Mouse (Mus musculus) erythroid progenitor cell, adult 5-6 weeks (primary cell): ENCODE measurements around the gene Msi1. TPM values are rescaled to one million over a fixed set of nuclear protein-coding genes. Genes with fewer than 3 reads are reported as not detected.

Source experiments
- total RNA-seq, 2 experiments: library from RNA; stranded (forward) in 1 of 2; stranded (reverse) in 1 of 2; fragments of 150-400 nt in 1 of 2; fragments of 186-747, 209-891 nt in 1 of 2; gene quantifications; 2 replicates each; pipeline versions ENCODE4 v1.2.3 to v1.2.4; 2015 to 2017; ENCODE audit warnings: low replicate concordance in 2 of 2

The Msi1 gene
- total RNA-seq, 2 experiments from 2014 or later, result not detected

Other genes with a start within 250 kb of the Msi1 start
- not detected in 2 replicates for gene Cabp1, start 235.2 kb upstream of the Msi1 start, total RNA-seq (2015; ENCODE audit: low replicate concordance)
- not detected in 2 replicates for gene Cabp1, start 235.2 kb upstream of the Msi1 start, total RNA-seq (2017; ENCODE audit: low replicate concordance)
- gene Pop5, start 193.8 kb upstream of the Msi1 start, total RNA-seq (2015; ENCODE audit: low replicate concordance), result 45.8 and 70.0 TPM in 2 replicates
- 29.8 and 33.7 TPM in 2 replicates for gene Pop5, start 193.8 kb upstream of the Msi1 start, total RNA-seq (2017; ENCODE audit: low replicate concordance)
- 170 and 198 TPM in 2 replicates for gene Rnf10, start 156.7 kb upstream of the Msi1 start, total RNA-seq (2015; ENCODE audit: low replicate concordance)
- 378 and 474 TPM in 2 replicates for gene Rnf10, start 156.7 kb upstream of the Msi1 start, total RNA-seq (2017; ENCODE audit: low replicate concordance)
- 7.2 and 8.4 TPM in 2 replicates for gene Coq5, start 149.9 kb upstream of the Msi1 start, total RNA-seq (2015; ENCODE audit: low replicate concordance)
- 12.8 and 15.9 TPM in 2 replicates for gene Coq5, start 149.9 kb upstream of the Msi1 start, total RNA-seq (2017; ENCODE audit: low replicate concordance)
- 310 and 338 TPM in 2 replicates for gene Dynll1, start 128.6 kb upstream of the Msi1 start, total RNA-seq (2015; ENCODE audit: low replicate concordance)
- 98.2 and 201 TPM in 2 replicates for gene Dynll1, start 128.6 kb upstream of the Msi1 start, total RNA-seq (2017; ENCODE audit: low replicate concordance)
- 26.8 and 36.4 TPM in 2 replicates for gene Srsf9, start 102.4 kb upstream of the Msi1 start, total RNA-seq (2015; ENCODE audit: low replicate concordance)
- gene Srsf9, start 102.4 kb upstream of the Msi1 start, total RNA-seq (2017; ENCODE audit: low replicate concordance), result 45.7 and 86.4 TPM in 2 replicates
- gene Gatc, start 88.4 kb upstream of the Msi1 start, total RNA-seq (2015; ENCODE audit: low replicate concordance), result 25.6 and 32.3 TPM in 2 replicates
- gene Gatc, start 88.4 kb upstream of the Msi1 start, total RNA-seq (2017; ENCODE audit: low replicate concordance), result 6.4 and 10.9 TPM in 2 replicates
- 19.3 and 19.8 TPM in 2 replicates for gene Triap1, start 88.4 kb upstream of the Msi1 start, total RNA-seq (2015; ENCODE audit: low replicate concordance)
- 3.2 and 8.5 TPM in 2 replicates for gene Triap1, start 88.4 kb upstream of the Msi1 start, total RNA-seq (2017; ENCODE audit: low replicate concordance)
- gene Cox6a1, start 80.6 kb upstream of the Msi1 start, total RNA-seq (2015; ENCODE audit: low replicate concordance), result 265 and 340 TPM in 2 replicates
- 55.4 and 95.0 TPM in 2 replicates for gene Cox6a1, start 80.6 kb upstream of the Msi1 start, total RNA-seq (2017; ENCODE audit: low replicate concordance)
- gene Pla2g1b, start 36.7 kb downstream of the Msi1 start, total RNA-seq (2015; ENCODE audit: low replicate concordance), result not detected in 2 replicates
- not detected in 2 replicates for gene Pla2g1b, start 36.7 kb downstream of the Msi1 start, total RNA-seq (2017; ENCODE audit: low replicate concordance)
- 1.8 TPM in 1 of 2 replicates, not detected in the other for gene Sirt4, start 55.1 kb downstream of the Msi1 start, total RNA-seq (2015; ENCODE audit: low replicate concordance)
- 3.3 TPM in 1 of 2 replicates, not detected in the other for gene Sirt4, start 55.1 kb downstream of the Msi1 start, total RNA-seq (2017; ENCODE audit: low replicate concordance)
- gene Pxn, start 77.1 kb downstream of the Msi1 start, total RNA-seq (2015; ENCODE audit: low replicate concordance), result 18.9 and 24.5 TPM in 2 replicates
- gene Pxn, start 77.1 kb downstream of the Msi1 start, total RNA-seq (2017; ENCODE audit: low replicate concordance), result 11.1 and 21.2 TPM in 2 replicates
- gene Rplp0, start 129.9 kb downstream of the Msi1 start, total RNA-seq (2015; ENCODE audit: low replicate concordance), result 1,000 and 1,025 TPM in 2 replicates
- 380 and 735 TPM in 2 replicates for gene Rplp0, start 129.9 kb downstream of the Msi1 start, total RNA-seq (2017; ENCODE audit: low replicate concordance)
- gene Gcn1l1, start 135.7 kb downstream of the Msi1 start, total RNA-seq (2015; ENCODE audit: low replicate concordance), result 9.4 and 17.6 TPM in 2 replicates
- gene Gcn1l1, start 135.7 kb downstream of the Msi1 start, total RNA-seq (2017; ENCODE audit: low replicate concordance), result 13.7 and 14.1 TPM in 2 replicates
- 33.5 and 53.7 TPM in 2 replicates for gene Rab35, start 202.3 kb downstream of the Msi1 start, total RNA-seq (2015; ENCODE audit: low replicate concordance)
- 46.8 and 49.4 TPM in 2 replicates for gene Rab35, start 202.3 kb downstream of the Msi1 start, total RNA-seq (2017; ENCODE audit: low replicate concordance)